Mouse (Mus musculus) C2C12 (cell line): Measurements from ENCODE around the gene Slc25a19. TPM values are rescaled to one million over a fixed set of nuclear protein-coding genes. Genes with fewer than 3 reads are reported as not detected.
"Not testable (repeated sequence)": the region's sequence is repeated elsewhere in the genome, so short reads cannot be mapped to it uniquely, and the experiment has no call there.

Experiments used
- H3K27me3 ChIP-seq: one replicate; pipeline ENCODE4 v1.6.1; 2011; ENCODE audit not compliant: control insufficient read depth, insufficient read depth, insufficient read length
- H3K36me3 ChIP-seq: one replicate; pipeline ENCODE4 v1.6.1; 2011; ENCODE audit not compliant: control insufficient read depth, insufficient read depth
- H3K4me3 ChIP-seq: one replicate; pipeline ENCODE4 v1.5.1; 2011; ENCODE audit warnings: mild to moderate bottlenecking, control low read depth; ENCODE audit not compliant: poor library complexity, insufficient read depth, severe bottlenecking
- H3K79me2 ChIP-seq: one replicate; pipeline ENCODE4 v1.6.1; 2011; ENCODE audit not compliant: control insufficient read depth, insufficient read depth
- H3K79me3 ChIP-seq: one replicate; pipeline ENCODE4 v1.6.1; 2011; ENCODE audit warnings: low read depth, control low read depth
- H3ac ChIP-seq: one replicate; pipeline ENCODE3; 2011; ENCODE audit warnings: low read depth; ENCODE audit not compliant: control insufficient read depth, insufficient read length
- CEBPB ChIP-seq: IDR thresholded peaks from one replicate; pipeline ENCODE4 v1.6.1; 2011; ENCODE audit warnings: low read depth, mild to moderate bottlenecking, control low read depth, moderate library complexity
- CTCF ChIP-seq: IDR thresholded peaks from one replicate; pipeline ENCODE4 v1.5.1; 2011; ENCODE audit not compliant: control insufficient read depth, insufficient read depth, insufficient read length
- FOSL1 ChIP-seq: IDR thresholded peaks from one replicate; pipeline ENCODE4 v1.8.0; 2011; ENCODE audit warnings: mild to moderate bottlenecking, low read length; ENCODE audit not compliant: poor library complexity, insufficient read depth, severe bottlenecking
- MAX ChIP-seq: IDR thresholded peaks from one replicate; pipeline ENCODE4 v1.6.1; 2011; ENCODE audit warnings: mild to moderate bottlenecking, control low read depth
- MYOD1 ChIP-seq: IDR thresholded peaks from one replicate; pipeline ENCODE4 v1.6.1; 2011; ENCODE audit warnings: low read depth; ENCODE audit not compliant: control insufficient read depth, insufficient read length
- MYOG ChIP-seq: IDR thresholded peaks from one replicate; pipeline ENCODE4 v1.6.1; 2011; ENCODE audit not compliant: control insufficient read depth, insufficient read length; ENCODE audit errors: extremely low read depth
- USF1 ChIP-seq: IDR thresholded peaks from one replicate; pipeline ENCODE4 v1.6.1; 2011; ENCODE audit warnings: low read depth, mild to moderate bottlenecking, control low read depth, moderate library complexity
- polyA plus RNA-seq: library from polyadenylated mRNA; unstranded; fragments of >200 nt; fragmentation: generic; extraction: Trizol; gene quantifications from one replicate; pipeline ENCODE4 v1.2.1, GENCODE M21; 2012; ENCODE audit warnings: missing spikeins

Gene Slc25a19
- polyA plus RNA-seq, 1 experiment = 13.7 TPM

DNA sequence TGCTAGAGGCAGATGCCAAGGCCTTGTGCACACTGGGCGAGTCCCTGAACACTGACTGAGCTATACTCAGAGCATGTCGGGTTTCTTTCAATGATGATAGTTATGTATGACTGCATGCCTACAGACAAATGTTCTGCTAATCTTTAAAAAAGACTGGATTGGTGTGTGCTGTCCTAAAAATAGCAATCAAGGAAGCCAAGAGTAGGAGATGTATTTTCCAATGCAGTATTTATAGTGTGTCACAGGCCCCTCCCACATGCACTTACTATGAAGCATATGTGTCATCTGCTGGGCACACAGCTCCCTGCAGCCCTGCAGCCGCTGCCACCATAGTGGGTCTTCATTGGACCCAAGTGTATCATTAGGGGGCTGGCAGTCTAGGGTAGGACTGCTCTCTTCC is 25.1 kb upstream of the Slc25a19 start:
- Histone ChIP-seq H3K79me2 (peaks cover 8% of the 10 kb centered on the region), H3K36me3 (peaks cover 38% of the 10 kb centered on the region), H3K79me3 (peaks cover 2% of the 10 kb centered on the region), H3K4me3 (no peak overlapping the region), H3ac (no peak overlapping the region), H3K27me3 (no peaks in the 10 kb centered on the region)
- TF ChIP-seq USF1 (no peak), FOSL1 (no peak), MAX (no peak), CEBPB (no peak), CTCF (no peak), MYOG (no peak), MYOD1 (no peak)

GRCm38 (mm10) chr11:115651680-115652079 is 23.6 kb upstream of the Slc25a19 start:
- Histone ChIP-seq H3K27me3 (no peaks in the 10 kb centered on the region), H3K79me2 (peaks cover 3% of the 10 kb centered on the region), H3K79me3 (no peaks in the 10 kb centered on the region), H3K36me3 (peaks cover 45% of the 10 kb centered on the region), H3ac (no peak overlapping the region), H3K4me3 (no peak overlapping the region)
- TF ChIP-seq USF1 (no peak), FOSL1 (no peak), MYOD1 (no peak), CTCF (no peak), MYOG (no peak)

GRCm38 (mm10) chr11:115649706-115650105 is 21.6 kb upstream of the Slc25a19 start:
- TF ChIP-seq MYOD1 (no peak), FOSL1 (no peak), MAX (no peak), CTCF (no peak), MYOG (no peak), USF1 (no peak), CEBPB (no peak)
- H3K4me3 ChIP-seq = no peak overlapping the region
- H3K79me2 ChIP-seq = no peaks in the 10 kb centered on the region
- no peak overlapping the region for H3ac ChIP-seq
- H3K79me3 ChIP-seq = no peaks in the 10 kb centered on the region
- H3K27me3 ChIP-seq = no peaks in the 10 kb centered on the region
- H3K36me3 ChIP-seq = peaks cover 48% of the 10 kb centered on the region

- H3ac ChIP-seq = no peak overlapping the region
- no peaks in the 10 kb centered on the region for H3K27me3 ChIP-seq
- TF ChIP-seq CEBPB = no peak
- TF ChIP-seq FOSL1 = no peak
- TF ChIP-seq CTCF = no peak
- no peak for TF ChIP-seq USF1
- TF ChIP-seq MYOG = no peak
- TF ChIP-seq MYOD1 = no peak
- no peak for TF ChIP-seq MAX
- no peaks in the 10 kb centered on the region for H3K79me2 ChIP-seq
- H3K36me3 ChIP-seq = peaks cover 39% of the 10 kb centered on the region
- no peak overlapping the region for H3K4me3 ChIP-seq
- no peaks in the 10 kb centered on the region for H3K79me3 ChIP-seq
These were observed 19.4 kb upstream of the Slc25a19 start for GRCm38 (mm10) chr11:115647459-115647858.

GRCm38 (mm10) chr11:115646439-115646838 is 18.3 kb upstream of the Slc25a19 start:
- Histone ChIP-seq H3K27me3 (no peaks in the 10 kb centered on the region), H3ac (no peak overlapping the region), H3K79me3 (no peaks in the 10 kb centered on the region), H3K36me3 (peaks cover 39% of the 10 kb centered on the region), H3K79me2 (no peaks in the 10 kb centered on the region), H3K4me3 (no peak overlapping the region)
- TF ChIP-seq MYOD1 = no peak

DNA sequence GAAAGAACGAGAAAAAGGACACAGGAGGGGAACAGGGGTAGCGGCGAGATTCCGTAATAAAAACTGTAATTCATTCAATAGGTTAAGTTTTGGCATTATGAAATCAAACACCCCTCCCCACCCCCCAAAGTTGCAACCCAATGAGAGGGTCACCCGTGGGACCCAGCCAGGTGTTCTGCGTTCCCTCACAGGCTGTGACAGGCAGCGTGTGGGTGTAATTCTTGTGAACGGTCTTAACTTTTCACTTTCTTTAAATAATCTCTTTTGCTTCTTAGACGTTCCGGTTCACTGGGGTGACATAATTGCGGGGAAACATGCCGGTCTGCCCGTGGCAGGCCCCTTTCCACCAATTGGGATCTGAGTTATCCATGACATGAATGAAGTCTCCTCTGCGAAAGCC is 17.4 kb upstream of the Slc25a19 start:
- H3K27me3 ChIP-seq, H3K4me3 ChIP-seq, H3K79me2 ChIP-seq, H3ac ChIP-seq, H3K79me3 ChIP-seq: not testable (repeated sequence)
- H3K36me3 ChIP-seq = peaks cover 39% of the 10 kb centered on the region

- peaks cover 31% of the 10 kb centered on the region for H3K36me3 ChIP-seq
These were observed 16.2 kb upstream of the Slc25a19 start for GRCm38 (mm10) chr11:115644308-115644707.

More at GRCm38 (mm10) chr11:115644308-115644707, 16.2 kb upstream of the Slc25a19 start:
- no peak for TF ChIP-seq CTCF
- no peak for TF ChIP-seq MAX
- TF ChIP-seq MYOG = no peak
- Histone ChIP-seq H3K79me3 (no peaks in the 10 kb centered on the region), H3K79me2 (no peaks in the 10 kb centered on the region), H3K27me3 (no peaks in the 10 kb centered on the region), H3ac (no peak overlapping the region), H3K4me3 (no peak overlapping the region)
